Mouse (Mus musculus) testis, adult 2 months (tissue): ENCODE data around the gene Gba2.

Experiments
- CTCF ChIP-seq: fragments of 200-500 bp; IDR thresholded peaks from 2 replicates; pipeline ENCODE4 v1.5.1; 2012; ENCODE audit warnings: low read depth, mild to moderate bottlenecking, inconsistent platforms, low read length, moderate library complexity; ENCODE audit not compliant: control insufficient read depth, insufficient read depth, insufficient replicate concordance
- POLR2A ChIP-seq: fragments of 200-500 bp; IDR thresholded peaks from 2 replicates; pipeline ENCODE4 v1.6.1; 2012; ENCODE audit warnings: low read depth, mild to moderate bottlenecking, inconsistent platforms, low read length, moderate library complexity; ENCODE audit not compliant: control insufficient read depth

GRCm38 (mm10) chr4:43582241-43582640, 3.6 kb upstream of the Gba2 start:
- TF ChIP-seq CTCF (no peak), POLR2A (no peak)
